Mouse (Mus musculus): ENCODE measurements at regions not wholly inside any gene's neighbourhood (a gene's known extent, or its start where the extent isn't known, plus 50 kb on each side); places are given as distances from the start of the nearest gene placed in this dataset.
"Not testable (repeated sequence)": the region's sequence is repeated elsewhere in the genome, so short reads cannot be mapped to it uniquely, and the experiment has no call there.

- intact Hi-C loops (cut with DNase I) = no loop called here
- DNase-seq (ENCODE audit: low spot score in 2 of 2) = no peak
Observed at GRCm38 (mm10) chr12:19125541-19125940, 611.2 kb downstream of the 5730507C01Rik start.

GRCm38 (mm10) chr12:19175631-19176030 lies 661.3 kb downstream of the 5730507C01Rik start:
- DNase-seq (ENCODE audit: low spot score in 2 of 2) = no peak
- intact Hi-C loops (cut with DNase I) = no loop called here

- intact Hi-C loops (cut with DNase I) = no loop called here
- no peak for DNase-seq (ENCODE audit: low spot score in 2 of 2)
Observed at GRCm38 (mm10) chr12:19192396-19192795, 678.1 kb downstream of the 5730507C01Rik start.

GRCm38 (mm10) chr12:19193041-19193440 lies 678.7 kb downstream of the 5730507C01Rik start:
- intact Hi-C loops (cut with DNase I); DNase-seq (ENCODE audit: low spot score in 2 of 2): not testable (repeated sequence)

- intact Hi-C loops (cut with DNase I); DNase-seq (ENCODE audit: low spot score in 2 of 2): not testable (repeated sequence)
Observed at GRCm38 (mm10) chr12:19223996-19224395, 709.7 kb downstream of the 5730507C01Rik start.

- intact Hi-C loops (cut with DNase I) = not testable (repeated sequence)
- DNase-seq (ENCODE audit: low spot score in 2 of 2) = peak in 1 of 2 experiments; percentile 2
Observed at GRCm38 (mm10) chr12:19246731-19247130, 707.6 kb upstream of the Gm21863 start.

GRCm38 (mm10) chr12:19288271-19288890 lies 665.9 kb upstream of the Gm21863 start:
- peak; percentile 58 to 67 for DNase-seq (ENCODE audit: low spot score in 2 of 2)
- intact Hi-C loops (cut with DNase I) = not testable (repeated sequence)

GRCm38 (mm10) chr12:19289038-19289437 lies 665.3 kb upstream of the Gm21863 start:
- DNase-seq (ENCODE audit: low spot score in 2 of 2) = peak in 1 of 2 experiments; percentile 1
- intact Hi-C loops (cut with DNase I) = not testable (repeated sequence)

- DNase-seq (ENCODE audit: low spot score in 2 of 2); intact Hi-C loops (cut with DNase I): not testable (repeated sequence)
Observed at GRCm38 (mm10) chr12:19292068-19292770, 662.1 kb upstream of the Gm21863 start.

All from left cerebral cortex, postnatal 14 days (tissue).